Mouse (Mus musculus): Measurements from ENCODE around the gene Pde7b.
A peak's percentile ranks its signal among the peaks of the same experiment; 100 is the strongest.

Pde7b gene

GRCm38 (mm10) chr10:20490775-20491174, 234.1 kb downstream of the Pde7b start:
- peak in 1 of 2 experiments; percentile 33 for DNase-seq

- no peak for DNase-seq
Observed at GRCm38 (mm10) chr10:20490281-20490680, 234.6 kb downstream of the Pde7b start.

- peak; percentile 45 to 62 for DNase-seq
Observed at GRCm38 (mm10) chr10:20486461-20487253, 238.2 kb downstream of the Pde7b start.

GRCm38 (mm10) chr10:20485816-20486215, 239.1 kb downstream of the Pde7b start:
- no peak for DNase-seq

GRCm38 (mm10) chr10:20479481-20479880, 245.4 kb downstream of the Pde7b start:
- peak in 1 of 2 experiments; percentile 33 for DNase-seq

- DNase-seq, result no peak
Observed at GRCm38 (mm10) chr10:20478456-20478855, 246.4 kb downstream of the Pde7b start.

- no peak for DNase-seq
Observed at GRCm38 (mm10) chr10:20474831-20475230, 250.0 kb downstream of the Pde7b start.

- no peak for DNase-seq
Observed at GRCm38 (mm10) chr10:20474036-20474435, 250.8 kb downstream of the Pde7b start.

GRCm38 (mm10) chr10:20473505-20473904, 251.4 kb downstream of the Pde7b start:
- no peak for DNase-seq

GRCm38 (mm10) chr10:20472007-20472406, 252.9 kb downstream of the Pde7b start:
- no peak for DNase-seq

GRCm38 (mm10) chr10:20464631-20465030, 260.2 kb downstream of the Pde7b start:
- no peak for DNase-seq

GRCm38 (mm10) chr10:20463941-20464340, 260.9 kb downstream of the Pde7b start:
- DNase-seq, result no peak

- no peak for DNase-seq
Observed at GRCm38 (mm10) chr10:20462596-20462995, 262.3 kb downstream of the Pde7b start.

GRCm38 (mm10) chr10:20459657-20460350, 265.1 kb downstream of the Pde7b start:
- DNase-seq, result no peak

- no peak for DNase-seq
Observed at GRCm38 (mm10) chr10:20459160-20459559, 265.7 kb downstream of the Pde7b start.

- no peak for DNase-seq
Observed at GRCm38 (mm10) chr10:20454387-20455065, 270.4 kb downstream of the Pde7b start.

- no peak for DNase-seq
Observed at GRCm38 (mm10) chr10:20437428-20437827, 287.4 kb downstream of the Pde7b start.

GRCm38 (mm10) chr10:20437021-20437420, 287.9 kb downstream of the Pde7b start:
- DNase-seq, result no peak

- no peak for DNase-seq
Observed at GRCm38 (mm10) chr10:20435913-20436312, 289.0 kb downstream of the Pde7b start.

GRCm38 (mm10) chr10:20431336-20431735, 293.5 kb downstream of the Pde7b start:
- no peak for DNase-seq

- no peak for DNase-seq
Observed at GRCm38 (mm10) chr10:20421299-20421883, 303.5 kb downstream of the Pde7b start.

GRCm38 (mm10) chr10:20420296-20420695, 304.6 kb downstream of the Pde7b start:
- DNase-seq, result peak in 1 of 2 experiments; percentile 29

- no peak for DNase-seq
Observed at GRCm38 (mm10) chr10:20418856-20419219, 306.0 kb downstream of the Pde7b start.
